Mouse (Mus musculus) erythroblast, embryonic 14.5 days (primary cell): Measurements from ENCODE around the gene Rab36.

Experiments
- GATA1 ChIP-seq: IDR thresholded peaks from 2 replicates; pipeline ENCODE4 v1.6.1; 2012; ENCODE audit warnings: low read length, inconsistent platforms, mixed read lengths
- TAL1 ChIP-seq: IDR thresholded peaks from 3 replicates; pipeline ENCODE4 v1.6.1; 2012; ENCODE audit warnings: low read length, inconsistent platforms, mixed read lengths

DNA sequence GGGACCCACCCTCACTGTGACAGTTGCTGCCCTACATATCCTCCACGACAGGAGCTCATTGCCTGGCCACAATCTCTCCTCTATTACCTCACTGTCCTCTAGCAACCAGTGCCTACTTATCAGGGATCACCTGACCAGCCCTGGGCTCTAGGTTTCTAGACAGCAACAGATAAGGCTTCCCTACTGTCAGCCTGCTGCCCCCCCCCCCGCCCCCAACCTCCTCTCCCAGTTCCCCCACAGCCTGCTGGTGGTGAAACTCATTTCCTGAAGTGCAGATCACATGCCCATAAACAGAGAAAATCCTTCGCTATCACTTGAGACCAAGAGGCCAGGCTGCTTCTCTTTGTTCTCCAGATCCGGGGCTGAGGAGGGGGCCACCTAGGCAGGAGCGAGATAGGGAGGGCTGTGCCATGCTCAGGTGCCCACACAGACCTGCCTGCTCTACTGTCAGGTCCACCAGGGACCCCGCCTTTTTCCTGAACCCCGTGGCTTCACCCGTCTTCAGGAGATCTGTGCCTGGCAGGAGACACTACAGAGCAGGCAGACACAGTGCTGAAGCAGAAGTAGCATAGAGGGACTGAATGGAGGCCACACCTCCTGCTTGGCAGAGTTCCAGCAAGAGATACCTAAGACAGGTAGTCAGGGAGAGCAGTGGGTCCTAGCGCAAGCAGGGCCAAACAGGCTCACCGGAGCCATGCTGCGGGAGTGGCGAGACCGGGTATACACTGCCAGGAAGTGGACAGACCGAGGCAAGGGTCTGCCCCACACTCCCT lies 49.0 kb upstream of the Rab36 start:
- TF ChIP-seq TAL1 (no peak), GATA1 (no peak)
